Mouse (Mus musculus) small intestine, adult 2 months (tissue): ENCODE measurements around the gene Shkbp1.

Experiments
- CTCF ChIP-seq: fragments of 200-500 bp; IDR thresholded peaks from 2 replicates; pipeline ENCODE4 v1.5.1; 2012; ENCODE audit warnings: low read depth, mild to moderate bottlenecking, control low read depth, inconsistent platforms, low read length, moderate library complexity, mixed read lengths; ENCODE audit not compliant: insufficient replicate concordance, insufficient read length; ENCODE audit errors: extremely low read depth
- POLR2A ChIP-seq: fragments of 200-500 bp; IDR thresholded peaks from 2 replicates; pipeline ENCODE4 v1.6.1; 2012; ENCODE audit warnings: low read depth, mild to moderate bottlenecking, control low read depth, inconsistent platforms, low read length, moderate library complexity

- no peak for TF ChIP-seq POLR2A
- no peak for TF ChIP-seq CTCF
These were observed 28.3 kb upstream of the Shkbp1 start for GRCm38 (mm10) chr7:27384134-27384533.
